Mouse (Mus musculus): ENCODE measurements around the gene Ccr9.

DNA sequence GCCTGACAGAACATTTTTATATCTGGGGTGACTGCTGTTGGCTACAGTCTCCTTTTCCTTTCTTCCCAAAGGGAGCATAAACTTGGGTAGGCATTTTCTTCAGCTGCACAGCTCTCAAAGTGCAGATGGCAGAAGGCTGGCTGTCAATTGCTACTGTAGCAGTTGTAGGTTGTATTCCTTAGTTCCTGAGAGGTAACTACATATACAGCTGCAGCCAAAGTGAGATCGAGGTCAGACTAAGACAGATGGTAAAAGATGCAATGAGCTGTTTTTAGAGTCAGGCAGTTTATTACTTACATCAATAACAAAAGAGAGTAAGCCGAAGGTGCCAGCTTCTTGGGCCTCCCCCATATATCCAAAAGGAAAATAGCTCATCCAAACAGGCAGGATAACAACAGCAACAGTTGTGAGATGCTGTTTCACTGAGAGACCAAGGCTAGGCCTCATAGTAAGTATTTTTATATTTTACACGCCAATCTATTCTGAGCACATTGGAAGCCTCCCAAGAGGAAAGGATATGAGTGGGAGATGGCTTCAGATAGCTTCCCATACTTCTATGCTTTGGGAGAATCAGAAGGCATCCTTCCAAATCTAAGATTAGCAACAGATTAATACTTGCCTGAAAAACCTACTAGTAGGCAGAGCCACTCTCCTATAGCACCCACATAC lies 17.5 kb downstream of the Ccr9 start:
- TF ChIP-seq CTCF (conservative IDR thresholded peaks at IDR 0.05; ENCODE audit: low read length): no peak
- TF ChIP-seq POU5F1 (IDR thresholded peaks at IDR 0.05; ENCODE audit: borderline replicate concordance, low read length): no peak
